Mouse (Mus musculus): ENCODE measurements around the gene Pik3ca.
"Not testable (repeated sequence)": the region's sequence is repeated elsewhere in the genome, so short reads cannot be mapped to it uniquely, and the experiment has no call there.

Pik3ca gene

DNA sequence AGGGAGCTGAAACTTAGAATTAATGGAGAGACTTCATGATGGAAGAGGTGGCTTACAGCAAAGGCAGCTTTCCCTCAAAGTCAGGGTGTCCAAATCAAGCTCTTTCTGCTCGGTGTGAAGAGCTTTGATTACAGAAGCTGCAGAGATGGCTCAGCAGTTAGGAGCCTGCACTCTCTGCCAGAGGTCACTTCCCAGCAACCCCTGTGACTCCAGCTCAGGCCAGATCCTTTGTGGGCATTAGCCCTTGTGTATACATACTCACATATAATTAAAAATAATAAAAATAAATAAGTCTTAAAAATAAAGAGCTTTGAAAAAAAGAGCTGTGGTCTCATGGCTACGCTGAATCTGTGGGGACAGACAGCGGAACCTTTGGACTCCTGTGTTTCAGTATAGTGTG is 4.1 kb downstream of the Pik3ca start:
- DNase-seq (ENCODE audit: low spot score), result no peak

DNA sequence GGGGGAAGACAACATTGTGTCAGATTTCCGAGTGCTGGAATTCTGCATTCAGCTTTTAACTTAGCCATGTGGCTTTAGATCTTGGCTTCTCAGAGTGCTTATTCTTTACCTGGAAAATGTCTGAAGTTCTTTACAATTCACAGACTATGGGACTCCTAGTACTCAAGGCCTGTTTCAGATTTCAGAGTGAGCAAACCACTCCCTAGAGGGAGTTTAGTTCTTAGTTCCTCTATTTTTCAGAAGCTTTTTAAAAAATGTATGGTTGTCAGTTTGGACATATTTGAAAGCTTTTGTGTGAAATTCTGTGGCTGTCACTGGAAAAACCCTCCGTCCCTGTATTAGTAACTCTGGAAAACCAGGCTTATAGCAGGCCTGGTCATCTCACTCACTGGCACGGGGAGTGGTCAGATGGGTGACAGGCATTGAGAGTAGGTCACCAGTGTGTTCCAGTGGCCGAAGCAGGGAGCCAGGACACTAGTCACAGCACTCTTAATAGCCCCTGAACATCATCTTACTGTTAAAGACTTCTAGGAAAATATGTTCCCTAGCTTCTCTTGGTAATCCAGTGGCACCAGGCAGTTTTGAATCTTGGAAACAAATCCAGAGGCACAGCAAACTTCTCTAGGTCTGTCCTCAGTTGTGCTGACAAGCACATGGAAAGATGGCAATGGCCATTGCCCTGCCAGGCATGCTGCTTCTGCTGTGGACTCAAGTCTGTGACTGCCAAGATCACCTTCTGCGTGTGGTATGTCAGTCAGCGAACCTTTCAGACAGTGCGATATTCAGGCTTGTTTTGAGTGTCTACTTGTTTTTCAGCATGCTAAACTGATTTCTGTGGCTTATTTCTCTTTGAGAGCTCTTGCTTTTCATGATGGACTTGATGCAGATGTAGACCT is 5.8 kb downstream of the Pik3ca start:
- no peak for DNase-seq (ENCODE audit: low spot score)

DNA sequence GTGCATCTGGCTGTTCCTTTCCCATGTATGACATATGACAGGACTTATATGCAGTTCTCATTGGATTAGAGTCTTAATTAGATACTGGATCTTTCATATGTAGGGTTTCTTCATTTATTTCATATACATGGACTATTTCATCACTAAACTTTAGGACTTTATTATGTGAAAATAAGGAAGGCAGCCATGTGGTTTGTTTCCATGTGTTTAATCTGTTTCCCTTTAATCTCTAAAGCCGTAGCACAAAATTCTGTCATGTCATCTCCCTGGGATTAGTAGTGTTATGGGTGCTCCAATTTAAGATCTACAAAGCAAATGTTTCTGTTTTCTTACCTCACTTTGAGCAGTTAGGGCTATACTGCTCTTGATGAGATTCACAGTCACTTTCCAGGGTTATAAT is 8.2 kb downstream of the Pik3ca start:
- DNase-seq (ENCODE audit: low spot score), result no peak

DNA sequence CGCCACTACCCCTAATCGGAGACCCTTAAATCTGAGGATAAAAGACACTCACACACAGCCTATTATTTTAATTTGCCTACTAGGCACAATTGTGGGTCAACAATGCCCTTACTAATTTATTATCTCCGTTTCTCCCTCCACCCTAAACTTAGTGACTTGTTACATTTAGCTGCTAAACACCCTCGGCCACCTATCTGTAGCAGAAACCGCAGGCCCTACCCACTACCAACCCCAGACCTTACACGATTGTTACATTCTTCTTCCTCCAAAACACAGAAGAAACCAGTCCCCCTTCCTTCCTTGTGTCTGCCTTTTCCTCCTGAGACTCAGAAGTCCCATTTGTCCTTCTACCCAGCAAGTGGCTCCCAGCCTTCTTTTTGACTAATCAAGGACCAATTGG is 9.3 kb downstream of the Pik3ca start:
- no peak for DNase-seq (ENCODE audit: low spot score)

DNA sequence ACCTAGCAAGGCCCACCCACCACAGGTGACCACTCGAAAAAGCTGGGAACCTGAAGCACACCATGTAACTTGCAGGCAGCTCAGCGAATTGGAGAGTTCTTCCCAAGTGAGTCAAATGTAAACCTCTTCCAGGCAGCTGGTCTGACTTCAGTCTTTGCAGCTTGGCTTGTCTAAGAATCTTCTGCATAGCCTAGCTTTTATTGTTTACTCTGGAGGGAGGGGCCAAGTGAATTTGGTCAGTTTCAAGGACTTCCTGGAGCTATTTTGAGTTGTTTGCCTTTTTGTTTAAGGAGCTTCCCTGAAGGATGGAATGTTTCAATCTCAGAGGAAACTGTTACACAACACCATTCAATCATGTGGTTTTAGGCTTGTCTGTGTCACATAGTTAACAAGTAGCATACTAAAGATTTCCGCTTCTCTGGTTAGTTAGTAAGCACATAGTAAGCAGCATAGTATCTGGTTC is 11.4 kb downstream of the Pik3ca start:
- no peak for DNase-seq (ENCODE audit: low spot score)

DNA sequence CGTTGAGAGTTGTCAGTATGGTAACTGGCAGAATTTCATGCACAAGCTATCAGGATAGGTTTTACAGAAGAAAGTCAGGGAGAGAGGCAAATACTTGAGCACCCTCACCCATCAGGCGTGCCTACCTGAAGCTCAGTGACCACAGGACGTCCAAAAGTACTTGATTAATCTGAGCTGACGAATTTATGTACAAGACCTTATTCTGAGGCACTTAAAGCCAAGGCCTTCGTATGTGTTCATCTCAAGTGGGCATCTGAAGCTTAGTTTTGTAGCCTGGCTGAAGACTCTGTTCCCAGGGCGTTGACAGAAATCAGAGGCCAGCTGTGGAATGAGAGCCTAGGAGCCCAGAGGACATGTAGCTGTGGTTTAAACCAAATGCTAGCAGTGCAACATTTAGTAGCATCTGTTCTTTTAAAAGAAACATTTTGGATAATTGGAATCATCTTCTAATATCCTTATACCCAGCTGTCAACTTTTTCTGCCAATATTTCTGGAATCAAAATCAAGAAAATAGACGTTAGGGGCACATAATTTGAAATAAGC is 15.1 kb downstream of the Pik3ca start:
- DNase-seq (ENCODE audit: low spot score), result no peak

DNA sequence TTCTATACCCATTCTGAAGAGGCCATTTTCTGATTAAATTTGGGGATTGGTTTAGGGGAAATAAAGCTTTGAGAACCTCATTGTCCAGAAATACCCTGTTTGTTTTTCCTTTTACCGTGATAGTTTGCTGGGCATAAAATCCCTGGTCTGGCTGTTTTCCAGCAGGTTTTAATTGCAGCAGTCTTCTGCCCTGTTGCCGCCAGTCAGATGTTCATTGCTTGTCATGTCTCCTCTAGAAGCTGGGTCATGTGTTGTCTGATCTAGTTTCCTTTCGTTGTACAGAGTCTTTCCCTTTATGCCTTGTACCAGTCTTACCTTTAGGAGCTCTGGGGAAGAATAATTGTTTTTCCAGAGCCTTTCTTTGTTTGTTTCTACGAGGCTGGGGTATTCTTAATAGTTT is 16.9 kb downstream of the Pik3ca start:
- DNase-seq (ENCODE audit: low spot score), result no peak

DNA sequence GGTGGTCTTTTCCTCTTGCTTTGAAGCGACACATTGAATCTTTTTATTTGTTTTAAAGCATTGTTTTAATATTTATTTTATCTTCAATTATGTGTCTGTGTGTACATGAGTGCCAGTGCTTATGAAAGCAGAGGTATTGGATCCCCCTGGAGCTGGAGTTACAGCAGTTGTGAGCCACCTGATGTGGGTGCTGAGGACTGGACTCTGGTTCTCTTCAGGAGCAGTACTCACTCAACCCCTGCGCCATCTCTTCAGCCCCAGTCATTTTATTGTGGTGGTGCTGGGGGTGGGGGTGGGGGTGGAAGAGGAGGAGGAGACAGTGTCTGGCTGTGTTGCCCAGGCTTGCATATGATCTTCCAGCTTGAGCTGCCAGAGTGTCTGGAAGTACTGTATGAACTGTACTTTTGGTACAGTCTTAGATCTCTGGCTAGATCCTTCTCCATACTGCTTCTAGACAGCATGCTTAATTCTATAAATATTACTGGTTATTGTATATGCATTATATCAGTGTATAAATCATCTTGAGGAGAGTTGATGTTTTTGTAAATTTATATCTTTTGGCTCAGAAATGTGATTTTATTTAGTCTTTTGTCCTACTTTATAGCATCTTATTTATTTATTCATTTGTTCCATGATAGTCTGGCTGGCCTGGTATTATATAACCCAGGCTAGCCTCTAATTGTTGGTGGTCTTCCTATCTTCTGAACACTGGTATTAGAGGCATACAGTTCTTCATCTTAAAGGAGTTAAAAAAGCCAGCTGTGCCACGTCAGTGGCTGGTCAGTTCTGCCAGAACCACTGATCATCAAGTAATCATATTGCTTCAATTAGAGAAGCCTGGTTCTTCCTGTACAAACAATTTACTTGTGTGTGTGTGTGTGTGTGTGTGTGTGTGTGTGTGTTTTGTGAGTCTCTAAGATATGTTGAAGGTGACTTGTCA is 18.2 kb downstream of the Pik3ca start:
- no peak for DNase-seq (ENCODE audit: low spot score)

DNA sequence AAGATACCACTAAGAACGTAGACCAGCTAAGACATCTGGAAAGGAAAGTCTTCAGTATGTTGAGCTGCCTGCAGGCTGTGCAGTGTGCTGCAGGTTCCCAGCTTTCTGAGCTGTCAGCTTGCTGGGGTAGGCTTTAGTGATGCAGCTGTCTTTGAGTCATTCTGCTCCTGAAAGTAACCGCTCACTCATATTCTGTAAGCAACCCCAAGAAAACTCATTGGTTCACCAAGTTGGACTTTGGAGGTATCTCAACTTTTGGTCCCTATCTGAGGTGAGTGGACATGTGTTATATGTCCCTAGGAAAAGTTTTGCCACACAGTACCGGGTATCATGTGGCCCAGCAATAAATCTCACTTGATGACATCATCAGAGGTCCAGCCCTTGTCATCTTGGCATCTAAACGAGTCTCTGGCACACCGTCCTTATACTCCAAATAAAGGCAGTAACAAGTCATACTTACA is 20.3 kb downstream of the Pik3ca start:
- DNase-seq (ENCODE audit: low spot score), result peak; percentile 3

DNA sequence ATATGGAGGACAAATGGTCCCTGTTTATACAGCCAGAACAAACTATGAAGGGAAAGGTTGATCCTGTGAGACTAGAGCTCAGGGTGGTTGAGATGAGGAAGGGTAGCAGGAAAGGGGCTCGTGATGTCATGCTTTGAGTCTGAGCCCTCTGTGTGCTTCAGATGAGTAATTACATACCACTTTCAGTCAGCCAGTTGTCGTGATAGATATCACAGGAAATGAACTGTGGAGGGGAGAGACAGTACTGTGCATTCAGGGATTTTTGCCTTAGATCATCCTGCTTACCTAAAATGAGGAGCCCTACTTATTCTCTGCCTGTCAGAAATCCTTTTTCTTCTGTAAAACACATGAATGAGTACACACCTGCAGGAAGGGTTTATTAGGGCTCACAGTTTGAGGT is 22.4 kb downstream of the Pik3ca start:
- no peak for DNase-seq (ENCODE audit: low spot score)

DNA sequence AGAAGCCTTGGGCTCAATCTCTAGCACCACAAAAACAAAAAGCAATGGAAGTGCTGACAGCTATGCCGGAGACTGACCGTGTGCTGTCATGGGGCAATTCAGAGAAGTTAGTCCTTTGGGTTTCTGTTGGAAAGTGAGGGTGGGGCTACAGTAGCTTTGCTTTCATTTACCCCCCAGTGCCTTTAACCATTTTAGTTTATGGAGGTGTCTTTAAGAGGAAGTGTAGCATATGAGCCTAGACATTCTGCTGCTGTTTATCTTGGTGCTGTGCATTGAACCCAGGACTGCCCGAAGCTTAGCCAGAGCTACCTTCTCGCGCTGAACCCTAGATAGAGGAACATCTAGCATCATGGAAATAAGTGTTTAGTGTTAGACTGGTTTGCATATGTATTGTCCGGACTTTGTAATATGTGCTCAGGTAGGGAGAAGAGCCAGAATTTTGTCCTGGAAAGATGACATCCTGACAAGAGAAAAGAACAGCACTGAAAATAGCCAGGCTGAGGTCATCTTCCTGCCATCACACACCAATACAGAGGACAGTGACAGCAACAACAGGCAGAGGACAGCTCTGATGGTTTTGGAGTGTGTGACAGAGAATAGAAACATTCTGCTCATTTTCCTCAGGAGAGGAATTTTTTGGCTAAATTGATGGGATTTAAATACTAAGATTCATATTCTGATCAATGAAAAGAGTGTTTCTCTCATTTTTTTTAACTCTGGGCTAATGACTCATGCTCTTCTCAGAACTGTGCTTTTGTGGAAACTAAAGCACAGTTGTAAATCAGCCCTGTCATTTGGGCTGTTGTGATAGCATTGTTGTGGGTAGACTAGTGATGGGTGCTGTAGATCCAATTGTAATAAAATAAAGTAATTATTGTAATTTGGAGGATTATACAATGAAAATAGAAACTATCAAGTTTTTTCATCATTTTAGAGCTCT is 23.9 kb downstream of the Pik3ca start:
- no peak for DNase-seq (ENCODE audit: low spot score)

DNA sequence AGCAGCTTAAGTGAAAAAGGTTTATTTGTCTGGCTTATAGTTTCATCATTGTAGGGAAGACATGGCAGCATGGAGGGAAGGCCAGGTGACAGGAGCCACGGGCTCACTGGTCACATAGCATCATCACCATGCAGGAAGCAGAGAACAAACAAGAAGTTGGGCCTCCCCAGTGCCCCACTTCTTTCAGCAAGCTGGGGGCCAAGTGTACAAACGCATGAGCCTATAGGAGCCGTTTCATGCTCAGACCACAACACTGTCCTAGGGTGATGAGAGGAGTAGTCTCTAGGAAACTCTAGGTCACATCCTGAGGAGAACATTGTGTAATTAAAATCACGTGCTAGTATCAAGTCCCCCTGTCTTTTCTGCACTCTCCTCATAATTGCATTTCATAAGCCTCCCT is 30.2 kb downstream of the Pik3ca start:
- DNase-seq (ENCODE audit: low spot score), result no peak

DNA sequence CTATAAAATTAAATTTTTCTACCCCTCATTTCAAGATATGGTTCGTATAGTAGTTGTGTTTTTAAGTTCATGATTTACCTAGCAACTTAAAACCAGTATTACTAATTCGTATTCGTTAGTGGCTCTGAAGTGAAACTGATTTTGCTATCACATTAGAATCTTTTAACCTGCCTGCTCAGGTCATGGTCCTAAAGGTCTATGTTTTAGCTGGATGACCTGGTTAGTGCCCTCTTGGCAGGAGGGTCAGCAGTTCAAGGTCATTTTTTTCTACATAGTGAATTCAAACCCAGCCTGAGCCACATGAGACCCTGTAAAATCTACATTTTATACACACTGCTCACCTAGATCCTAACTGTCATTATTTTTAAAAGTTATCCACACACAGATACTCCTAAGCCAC is 30.9 kb downstream of the Pik3ca start:
- DNase-seq (ENCODE audit: low spot score), result no peak

DNA sequence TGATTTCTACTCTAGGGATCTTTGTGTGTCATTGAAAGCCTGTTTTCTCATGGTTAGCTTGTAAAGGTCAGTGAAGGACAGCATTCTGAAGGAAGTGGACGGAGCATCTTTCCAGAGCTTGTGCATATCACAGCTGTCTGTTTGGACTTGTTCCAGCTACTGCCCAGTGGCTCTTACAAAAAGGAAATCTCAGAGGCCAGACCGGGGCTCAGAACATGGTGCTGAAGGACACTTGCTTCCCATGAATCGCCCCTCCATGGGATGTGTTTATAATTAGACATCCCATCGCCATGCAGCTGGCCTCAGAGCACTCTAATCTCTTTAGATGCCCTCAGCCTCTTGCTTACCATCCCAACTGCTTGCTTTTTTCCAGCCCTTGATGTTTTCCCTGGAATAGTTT is 31.4 kb downstream of the Pik3ca start:
- DNase-seq (ENCODE audit: low spot score), result no peak

DNA sequence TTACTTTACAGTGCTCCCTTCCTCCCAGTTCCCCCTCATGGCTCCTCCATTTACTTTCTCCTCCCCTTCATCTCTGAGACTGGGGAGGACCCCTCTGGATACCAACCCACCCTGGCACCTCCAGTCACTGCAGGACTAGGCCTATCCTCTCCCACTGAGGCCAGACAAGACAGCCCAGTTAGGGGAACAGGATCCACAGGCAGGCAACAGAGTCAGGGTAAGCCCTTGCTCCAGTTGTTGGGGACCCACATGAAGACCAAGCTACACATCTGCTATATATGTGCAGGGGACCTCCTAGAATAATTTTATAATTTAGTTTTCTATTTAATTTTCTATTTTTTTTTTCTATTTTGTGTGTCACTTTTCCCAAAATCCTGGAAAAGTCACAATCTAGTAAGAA is 31.9 kb downstream of the Pik3ca start:
- not testable (repeated sequence) for DNase-seq (ENCODE audit: low spot score)

DNA sequence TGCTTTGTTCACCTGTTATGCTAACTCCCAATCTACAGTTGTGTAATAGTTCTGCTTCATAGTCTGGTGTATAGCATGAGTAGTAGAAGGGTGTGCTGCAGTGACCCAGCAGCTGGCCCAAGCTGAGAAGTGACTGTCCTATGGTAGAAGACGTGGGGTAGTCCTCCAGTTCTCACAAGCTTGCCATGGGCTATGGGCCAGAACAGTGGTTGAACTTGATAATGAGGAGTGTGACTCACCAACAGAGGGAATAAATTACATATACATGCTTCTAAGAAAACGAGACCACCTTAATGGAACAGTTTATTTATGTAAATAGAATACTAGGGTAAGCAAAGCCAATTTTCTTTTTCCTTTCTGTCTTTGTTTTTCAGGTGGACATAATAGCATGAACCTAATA is 32.9 kb downstream of the Pik3ca start:
- DNase-seq (ENCODE audit: low spot score), result no peak

DNA sequence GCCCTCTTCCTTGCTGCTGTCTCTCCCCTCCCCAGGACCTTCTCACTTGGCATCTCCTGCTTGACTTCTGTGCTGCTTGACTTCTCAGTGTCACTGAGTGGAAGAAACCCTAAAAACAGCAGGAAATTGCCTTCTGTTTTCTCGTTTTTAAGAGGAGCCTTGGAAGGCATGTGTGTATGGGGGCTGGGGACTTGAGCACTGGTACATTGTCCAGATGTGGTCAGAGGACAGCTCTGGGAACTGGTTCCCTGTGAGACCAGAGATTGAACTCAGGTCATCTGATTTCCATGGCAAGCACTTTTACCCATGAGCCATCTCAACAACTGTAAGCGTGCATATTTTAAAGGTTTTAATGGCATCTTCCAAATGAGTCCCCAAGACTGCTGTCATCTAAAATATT is 36.5 kb downstream of the Pik3ca start:
- DNase-seq (ENCODE audit: low spot score), result no peak

DNA sequence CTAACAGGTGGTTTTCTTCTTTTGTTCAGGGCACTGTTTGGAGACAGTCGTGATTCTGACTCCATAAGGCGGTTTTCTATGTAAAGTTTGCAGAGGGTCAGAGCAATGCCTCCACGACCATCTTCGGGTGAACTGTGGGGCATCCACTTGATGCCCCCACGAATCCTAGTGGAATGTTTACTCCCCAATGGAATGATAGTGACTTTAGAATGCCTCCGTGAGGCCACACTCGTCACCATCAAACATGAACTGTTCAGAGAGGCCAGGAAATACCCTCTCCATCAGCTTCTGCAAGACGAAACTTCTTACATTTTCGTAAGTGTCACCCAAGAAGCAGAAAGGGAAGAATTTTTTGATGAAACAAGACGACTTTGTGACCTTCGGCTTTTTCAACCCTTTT is 38.6 kb downstream of the Pik3ca start:
- no peak for DNase-seq (ENCODE audit: low spot score)

DNA sequence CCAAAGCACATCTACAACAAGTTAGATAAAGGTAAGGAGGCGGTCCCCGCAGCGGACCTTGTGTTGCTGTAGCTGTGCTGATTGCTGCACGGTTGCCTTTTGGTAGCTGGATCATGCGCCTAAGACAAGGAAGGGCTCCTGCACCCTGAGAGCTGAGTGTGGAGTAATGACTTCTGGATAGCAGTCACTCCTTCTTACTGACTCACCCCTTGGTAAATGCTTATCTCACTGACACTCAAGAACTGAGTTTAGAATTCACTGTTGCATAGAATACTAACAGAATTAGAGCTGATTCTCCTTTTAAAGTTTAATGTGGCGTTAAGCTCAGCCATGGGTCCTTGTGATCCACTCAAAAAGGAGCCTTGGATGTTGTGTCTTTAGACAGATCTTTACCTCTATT is 39.8 kb downstream of the Pik3ca start:
- DNase-seq (ENCODE audit: low spot score), result no peak

DNA sequence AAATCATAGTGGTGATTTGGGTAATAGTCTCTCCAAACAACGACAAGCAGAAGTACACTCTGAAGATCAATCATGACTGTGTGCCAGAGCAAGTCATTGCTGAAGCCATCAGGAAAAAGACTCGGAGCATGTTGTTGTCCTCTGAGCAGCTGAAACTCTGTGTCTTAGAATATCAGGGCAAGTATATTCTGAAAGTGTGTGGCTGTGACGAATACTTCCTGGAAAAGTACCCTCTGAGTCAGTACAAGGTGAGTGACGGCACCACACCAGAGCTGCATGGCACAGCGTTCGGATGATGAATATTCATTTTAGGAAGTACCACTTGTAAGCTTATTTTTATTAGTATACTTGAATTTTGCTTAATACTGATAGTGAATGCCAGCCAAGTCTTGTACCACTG is 40.3 kb downstream of the Pik3ca start:
- DNase-seq (ENCODE audit: low spot score), result no peak

DNA sequence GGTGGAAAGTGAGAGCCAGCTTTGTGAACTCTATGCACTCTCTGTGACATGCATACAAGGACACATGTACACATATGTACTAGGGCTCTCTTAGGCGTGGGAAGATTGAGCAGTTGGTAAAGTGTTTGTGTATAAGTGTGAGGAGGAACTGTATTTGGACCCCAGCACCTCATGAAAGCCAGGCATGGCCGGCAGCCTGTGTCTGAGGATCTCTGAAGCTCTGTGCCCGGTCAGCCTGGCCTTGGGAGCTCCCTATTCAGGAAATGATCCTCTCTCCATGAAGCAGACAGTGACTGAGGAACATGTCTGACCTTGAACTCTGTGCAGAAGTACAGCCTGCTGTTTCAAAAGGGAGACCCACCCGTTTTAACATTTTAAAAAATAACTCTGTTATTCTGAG is 41.2 kb downstream of the Pik3ca start:
- no peak for DNase-seq (ENCODE audit: low spot score)

DNA sequence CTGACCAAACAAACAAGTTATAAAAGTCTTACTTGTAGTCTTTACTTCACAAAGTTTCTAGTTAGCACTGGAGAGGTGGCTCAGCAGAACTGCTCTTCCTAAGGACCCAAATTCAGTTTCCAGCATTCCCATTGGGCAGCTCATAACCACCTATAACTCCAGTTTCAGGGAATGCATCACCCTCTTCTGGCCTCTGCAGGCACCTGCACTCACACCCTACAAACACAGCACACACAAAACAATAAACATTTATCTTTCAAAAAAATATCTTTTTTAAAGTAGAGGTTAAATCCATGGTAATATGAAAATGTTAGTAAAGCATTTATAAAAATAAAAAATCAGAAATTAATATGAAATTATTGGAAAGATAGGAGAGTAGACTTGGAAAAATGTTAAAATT is 44.2 kb downstream of the Pik3ca start:
- no peak for DNase-seq (ENCODE audit: low spot score)

Data from testis, postnatal 10 days (tissue).